Mouse (Mus musculus): ENCODE data around the gene Ncmap.

- no peak for TF ChIP-seq CTCF (IDR thresholded peaks at IDR 0.05; ENCODE audit: insufficient read depth, low read depth, low read length)
- TF ChIP-seq POLR2A (IDR thresholded peaks at IDR 0.05; ENCODE audit: insufficient read depth, low read depth, low read length), result no peak
These were observed 36.4 kb upstream of the Ncmap start for GRCm38 (mm10) chr4:135434395-135434789.

Data from olfactory bulb, adult 2 months (tissue).